Mouse (Mus musculus) hindbrain, embryonic 13.5 days (tissue): ENCODE results near the gene Ssbp3. TPM values are rescaled to one million over a fixed set of nuclear protein-coding genes. Genes with fewer than 3 reads are reported as not detected.

ENCODE experiments used
- ATAC-seq: fragments of 200-750 bp; cut with Nextera tagmentation; 2 replicates; pipeline ENCODE4 v1.8.0; 2017; ENCODE audit warnings: moderate TSS enrichment; ENCODE audit not compliant: low FRiP score
- H3K27ac ChIP-seq: fragments of 300-500 bp; sonication (generic); 2 replicates; pipeline ENCODE4 v1.5.1; 2015; ENCODE audit warnings: inconsistent platforms, mild to moderate bottlenecking, moderate library complexity
- H3K27me3 ChIP-seq: fragments of 300-500 bp; sonication (generic); 2 replicates; pipeline ENCODE4 v1.6.1; 2015; ENCODE audit warnings: mild to moderate bottlenecking, inconsistent platforms
- H3K36me3 ChIP-seq: fragments of 300-500 bp; sonication (generic); 2 replicates; pipeline ENCODE4 v1.6.1; 2015; ENCODE audit warnings: mild to moderate bottlenecking, inconsistent platforms
- H3K4me1 ChIP-seq: fragments of 300-500 bp; sonication (generic); replicated peaks from 2 replicates; pipeline ENCODE4 v1.6.1; 2015; ENCODE audit warnings: inconsistent platforms
- H3K4me2 ChIP-seq: fragments of 300-500 bp; sonication (generic); 2 replicates; pipeline ENCODE4 v1.6.1; 2015; ENCODE audit warnings: inconsistent platforms, mild to moderate bottlenecking, moderate library complexity
- H3K4me3 ChIP-seq: fragments of 300-500 bp; sonication (generic); 2 replicates; pipeline ENCODE4 v1.5.1; 2015; ENCODE audit warnings: mild to moderate bottlenecking, inconsistent platforms
- H3K9ac ChIP-seq: fragments of 300-500 bp; sonication (generic); 2 replicates; pipeline ENCODE4 v1.6.1; 2015; ENCODE audit warnings: mild to moderate bottlenecking, inconsistent platforms
- H3K9me3 ChIP-seq: fragments of 300-500 bp; sonication (generic); 2 replicates; pipeline ENCODE4 v1.6.1; 2016; ENCODE audit warnings: inconsistent platforms
- WGBS: fragments of 180-500 bp; shearing (Covaris S2); methylation state at CpG from one replicate; pipeline ENCODE4 v1.1.7; 2015; 5-methylcytosine and 5-hydroxymethylcytosine counted together
- polyA plus RNA-seq: library from polyadenylated mRNA; unstranded; fragments of >200 nt; fragmentation: Nextera tagmentation; extraction: Ambion mirVana; gene quantifications from 2 replicates; pipeline ENCODE4 v1.2.1, GENCODE M21; 2015

The Ssbp3 gene
- polyA plus RNA-seq, 1 experiment from 2014 or later, result 179 TPM

DNA sequence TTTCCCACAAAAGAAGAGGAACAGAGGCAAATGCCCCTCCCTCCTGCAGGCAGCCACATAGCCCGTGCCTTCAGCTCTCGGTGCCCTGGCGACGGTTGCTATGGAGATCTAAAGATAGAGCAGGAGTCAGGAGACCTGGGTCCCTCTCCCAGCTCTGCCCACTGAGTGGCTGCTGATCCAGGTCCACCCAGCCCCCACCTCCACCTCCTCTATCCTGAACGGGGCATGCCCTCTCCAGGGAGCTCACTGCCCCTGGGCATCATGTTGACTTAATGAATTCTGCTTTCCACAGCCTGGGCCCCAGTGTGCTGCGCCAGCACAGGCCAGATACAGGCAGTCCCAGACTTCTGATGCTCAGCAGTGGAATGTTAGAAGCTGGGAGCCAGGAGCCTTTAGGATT is 174.4 kb downstream of the Ssbp3 start:
- H3K4me1 ChIP-seq, result peaks cover 34% of the 10 kb centered on the region
- H3K27me3 ChIP-seq, result no peaks in the 10 kb centered on the region
- ATAC-seq, result peak; percentile 92
- no peak overlapping the region for H3K4me2 ChIP-seq
- H3K27ac ChIP-seq, result peak overlapping the region; percentile 83
- no peak overlapping the region for H3K4me3 ChIP-seq
- H3K9me3 ChIP-seq, result no peaks in the 10 kb centered on the region
- H3K9ac ChIP-seq, result no peak overlapping the region
- 12% methylated on average over 6 of the region's 6 CpGs for WGBS
- H3K36me3 ChIP-seq, result no peaks in the 10 kb centered on the region

- Histone ChIP-seq H3K27ac (no peak overlapping the region), H3K4me2 (no peak overlapping the region), H3K9me3 (no peaks in the 10 kb centered on the region), H3K27me3 (0 out of 2 replicates have a peak, but pooled peaks cover 3% of the 10 kb centered on the region), H3K4me3 (no peak overlapping the region), H3K36me3 (no peaks in the 10 kb centered on the region), H3K9ac (no peak overlapping the region), H3K4me1 (peaks cover 26% of the 10 kb centered on the region)
- 86% methylated on average over 14 of the region's 14 CpGs for WGBS
- ATAC-seq, result no peak
Measured at GRCm38 (mm10) chr4:107091696-107092095, 181.2 kb downstream of the Ssbp3 start.

- WGBS, result 81% methylated on average over 16 of the region's 16 CpGs
- no peaks in the 10 kb centered on the region for H3K36me3 ChIP-seq
- no peak for ATAC-seq
- H3K27me3 ChIP-seq, result 0 out of 2 replicates have a peak, but pooled peaks cover 3% of the 10 kb centered on the region
- H3K4me3 ChIP-seq, result no peak overlapping the region
- H3K9me3 ChIP-seq, result no peaks in the 10 kb centered on the region
- no peak overlapping the region for H3K4me2 ChIP-seq
- H3K4me1 ChIP-seq, result peaks cover 44% of the 10 kb centered on the region
- no peak overlapping the region for H3K27ac ChIP-seq
- no peak overlapping the region; the same call in 1 of the 2 replicates for H3K9ac ChIP-seq
Measured at GRCm38 (mm10) chr4:107094484-107095187, 184.1 kb downstream of the Ssbp3 start.

DNA sequence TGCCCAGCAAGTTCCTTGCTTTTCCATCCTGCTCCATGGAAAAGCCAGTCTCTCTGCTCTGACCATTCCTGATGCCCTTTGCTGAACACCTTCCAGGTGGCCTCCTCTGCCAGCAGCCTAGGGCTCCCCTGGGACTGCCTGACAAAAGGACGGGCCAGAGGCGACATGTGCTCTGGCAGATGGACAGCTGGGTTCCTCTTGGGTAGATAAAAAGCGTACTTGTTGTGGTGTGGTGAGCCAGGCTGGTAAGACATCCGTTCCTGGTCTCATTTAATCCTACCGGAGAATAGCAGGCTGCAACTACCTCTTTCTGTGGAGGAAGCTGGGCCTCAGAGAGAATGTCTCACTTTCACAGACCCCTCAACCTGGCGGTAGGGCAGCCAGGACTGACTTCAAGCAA is 185.5 kb downstream of the Ssbp3 start:
- WGBS, result 23% methylated on average over 6 of the region's 6 CpGs
- Histone ChIP-seq H3K4me1 (peaks cover 44% of the 10 kb centered on the region), H3K4me2 (no peak overlapping the region), H3K36me3 (no peaks in the 10 kb centered on the region), H3K4me3 (no peak overlapping the region), H3K9ac (no peak overlapping the region), H3K9me3 (no peaks in the 10 kb centered on the region), H3K27me3 (0 out of 2 replicates have a peak, but pooled peaks cover 3% of the 10 kb centered on the region), H3K27ac (peak overlapping the region; percentile 44)
- ATAC-seq, result no peak

DNA sequence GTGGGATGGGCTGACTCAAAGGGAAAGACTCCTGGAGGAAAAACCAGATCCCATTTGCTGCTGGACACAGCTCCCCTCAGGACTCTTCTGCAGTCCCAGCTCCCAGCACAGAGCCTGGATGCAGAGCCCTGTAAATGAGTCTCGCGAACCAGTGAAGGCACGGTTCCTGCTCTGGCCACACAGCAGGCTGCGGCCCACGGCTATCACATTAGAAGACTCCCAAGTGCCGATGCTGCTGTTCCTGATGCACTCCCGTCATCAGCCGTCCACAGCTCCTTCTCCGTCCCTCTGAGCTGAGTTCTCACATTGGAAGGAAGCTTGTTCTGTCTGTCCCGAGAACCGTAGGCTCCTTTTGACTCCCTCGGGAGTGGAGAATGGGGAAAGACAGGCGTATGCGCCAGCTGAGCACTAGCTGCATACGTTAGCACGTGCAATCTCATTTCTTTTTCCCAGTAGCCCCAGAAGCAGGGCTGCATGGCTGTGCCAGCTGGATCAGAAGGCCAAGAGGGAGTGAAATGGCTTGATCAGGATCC is 186.4 kb downstream of the Ssbp3 start, which contains the start of gene Cdcp2:
Gene Cdcp2, plus strand, starts transcription at position 51 of the 533 bp plus-strand sequence.
- 34% methylated on average over 16 of the region's 16 CpGs for WGBS

DNA sequence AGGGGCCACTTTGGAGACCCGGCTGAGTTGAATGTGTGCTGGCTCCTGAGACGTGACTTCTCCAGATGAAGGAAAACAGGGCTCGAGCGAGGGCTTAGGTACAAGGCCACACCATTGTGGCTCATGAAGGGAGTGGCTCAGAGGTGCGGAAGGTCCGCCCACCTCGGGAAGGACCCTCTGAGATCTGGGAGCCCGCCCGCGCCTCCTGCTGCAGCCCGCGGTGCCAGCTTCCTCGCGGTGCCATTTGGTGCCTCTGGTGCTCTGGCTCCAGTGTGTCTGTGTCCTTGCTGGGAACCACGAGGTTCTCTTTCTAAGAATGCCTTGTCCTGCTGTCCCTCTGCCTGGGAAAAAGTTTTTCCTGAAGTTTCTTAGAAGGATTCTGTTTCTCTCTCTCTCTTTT is 187.4 kb downstream of the Ssbp3 start:
- Histone ChIP-seq H3K27ac (peak overlapping the region; percentile 60; the same call in 1 of the 2 replicates), H3K27me3 (0 out of 2 replicates have a peak, but pooled peaks cover 2% of the 10 kb centered on the region), H3K36me3 (no peaks in the 10 kb centered on the region), H3K9ac (no peak overlapping the region), H3K4me1 (peaks cover 40% of the 10 kb centered on the region), H3K4me3 (no peak overlapping the region), H3K9me3 (no peaks in the 10 kb centered on the region), H3K4me2 (no peak overlapping the region)
- ATAC-seq, result no peak
- 68% methylated on average over 15 of the region's 15 CpGs for WGBS

More for the DNA sequence above, 186.4 kb downstream of the Ssbp3 start, which contains the start of gene Cdcp2:
- H3K4me2 ChIP-seq, result no peak within 1 kb of the TSS
- no peak within 1 kb of the TSS for H3K4me3 ChIP-seq
- H3K36me3 ChIP-seq, result no peaks in the 10 kb centered on the region
- ATAC-seq, result 0 out of 2 replicates have a peak, but pooled peaks have one; percentile 23
- 0 out of 2 replicates have a peak within 1 kb of the TSS, but pooled peaks have one; percentile 19 for H3K9ac ChIP-seq
- H3K27me3 ChIP-seq, result 0 out of 2 replicates have a peak, but pooled peaks cover 3% of the 10 kb centered on the region
- H3K9me3 ChIP-seq, result no peaks in the 10 kb centered on the region
- peaks cover 41% of the 10 kb centered on the region for H3K4me1 ChIP-seq
- peak within 1 kb of the TSS; percentile 60 for H3K27ac ChIP-seq

- H3K4me1 ChIP-seq, result peaks cover 39% of the 10 kb centered on the region
- H3K9ac ChIP-seq, result no peak overlapping the region
- no peak for ATAC-seq
- no peak overlapping the region for H3K27ac ChIP-seq
- no peak overlapping the region for H3K4me3 ChIP-seq
- no peaks in the 10 kb centered on the region for H3K9me3 ChIP-seq
- H3K4me2 ChIP-seq, result no peak overlapping the region
- H3K36me3 ChIP-seq, result no peaks in the 10 kb centered on the region
- no peaks in the 10 kb centered on the region for H3K27me3 ChIP-seq
- 67% methylated on average over 10 of the region's 10 CpGs for WGBS
Measured at GRCm38 (mm10) chr4:107098375-107098774, 187.9 kb downstream of the Ssbp3 start.

DNA sequence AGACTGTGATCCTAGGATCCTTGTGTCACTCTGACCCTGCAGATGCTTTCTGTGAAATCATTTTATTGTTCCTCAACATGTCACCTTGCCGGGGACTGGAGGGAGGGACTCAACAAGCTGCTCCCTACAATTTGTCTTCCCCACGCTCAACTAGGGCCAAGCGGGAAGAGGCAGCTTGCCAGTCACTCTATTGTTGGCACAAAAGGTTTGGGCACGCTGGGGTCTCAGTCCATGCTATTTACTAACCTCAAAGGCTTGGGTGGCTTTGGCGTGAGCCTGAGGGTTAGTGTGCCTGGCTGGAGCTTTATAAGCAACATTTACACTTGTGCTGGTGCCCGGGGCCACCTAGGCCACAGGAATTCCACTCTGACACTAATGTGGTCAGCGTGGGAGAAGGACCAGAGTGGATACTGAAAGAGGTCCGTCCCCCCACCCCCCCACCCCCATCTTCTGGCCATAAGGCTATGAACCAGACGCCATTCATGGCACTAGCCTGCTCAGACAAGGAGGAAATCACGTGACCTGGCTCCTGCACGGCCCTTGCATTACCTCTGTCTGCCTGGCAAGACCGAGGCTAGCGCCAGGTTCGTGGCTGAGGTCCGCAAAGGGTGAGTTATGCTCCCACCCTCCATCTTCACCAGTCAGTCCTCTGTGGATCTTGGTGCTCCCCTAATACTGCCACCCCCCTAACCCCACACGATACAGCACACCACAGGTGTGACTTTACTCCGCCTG is 188.5 kb downstream of the Ssbp3 start:
- Histone ChIP-seq H3K9ac (no peak overlapping the region), H3K27ac (no peak overlapping the region), H3K4me3 (no peak overlapping the region), H3K36me3 (no peaks in the 10 kb centered on the region), H3K27me3 (no peaks in the 10 kb centered on the region), H3K4me2 (no peak overlapping the region), H3K4me1 (peaks cover 34% of the 10 kb centered on the region), H3K9me3 (no peaks in the 10 kb centered on the region)
- ATAC-seq, result no peak
- 72% methylated on average over 17 of the region's 17 CpGs for WGBS

Other genes with a start within 250 kb of the Ssbp3 start
- gene Ttc4, start 231.8 kb upstream of the Ssbp3 start, polyA plus RNA-seq, result 111 and 112 TPM in 2 replicates
- 0.21 and 0.36 TPM in 2 replicates for gene Mroh7, start 179.8 kb upstream of the Ssbp3 start, polyA plus RNA-seq
- not detected in 2 replicates for gene Fam151a, start 176.8 kb upstream of the Ssbp3 start, polyA plus RNA-seq
- gene Acot11, start 105.7 kb upstream of the Ssbp3 start, polyA plus RNA-seq, result 1.3 and 1.5 TPM in 2 replicates
- 76.4 and 76.6 TPM in 2 replicates for gene Mrpl37, start 156.2 kb downstream of the Ssbp3 start, polyA plus RNA-seq
- 4.7 and 5.4 TPM in 2 replicates for gene Cyb5rl, start 156.3 kb downstream of the Ssbp3 start, polyA plus RNA-seq
- gene Cdcp2, start 186.2 kb downstream of the Ssbp3 start, polyA plus RNA-seq, result 0.06 TPM in 1 of 2 replicates, not detected in the other